Mouse (Mus musculus): ENCODE measurements around the gene Rab11fip4. TPM values are rescaled to one million over a fixed set of nuclear protein-coding genes. Genes with fewer than 3 reads are reported as not detected.

Gene Rab11fip4
- 41.2 TPM for total RNA-seq (2023)

GRCm38 (mm10) chr11:79590664-79591590, at the start of gene Rab11fip4:
Gene Rab11fip4, plus strand, starts transcription at chr11:79591212.

Other genes starting within 250 kb of the Rab11fip4 start
- gene Omg, start 87.1 kb upstream of the Rab11fip4 start, total RNA-seq (2023): 0.67 TPM
- gene Evi2b, start 67.5 kb upstream of the Rab11fip4 start, total RNA-seq (2023): 62.6 TPM
- 2.7 TPM for gene Evi2, start 60.6 kb upstream of the Rab11fip4 start, total RNA-seq (2023)
- gene Evi2a, start 60.6 kb upstream of the Rab11fip4 start, total RNA-seq (2023): 24.6 TPM